Mouse (Mus musculus): ENCODE measurements around the gene Tnrc6c.
A peak's percentile ranks its signal among the peaks of the same experiment; 100 is the strongest.

Gene Tnrc6c

GRCm38 (mm10) chr11:117790286-117790685 lies 136.2 kb downstream of the Tnrc6c start:
- peak in 1 of 2 experiments; percentile 69 for DNase-seq (ENCODE audit: low spot score in 2 of 2)

GRCm38 (mm10) chr11:117790703-117791440 lies 136.8 kb downstream of the Tnrc6c start:
- DNase-seq (ENCODE audit: low spot score in 2 of 2), result no peak

GRCm38 (mm10) chr11:117791441-117791761 lies 137.3 kb downstream of the Tnrc6c start:
- no peak for DNase-seq (ENCODE audit: low spot score in 2 of 2)

GRCm38 (mm10) chr11:117792281-117792888 lies 138.3 kb downstream of the Tnrc6c start:
- no peak for DNase-seq (ENCODE audit: low spot score in 2 of 2)

- no peak for DNase-seq (ENCODE audit: low spot score in 2 of 2)
These were observed 140.0 kb downstream of the Tnrc6c start for GRCm38 (mm10) chr11:117794035-117794551.

GRCm38 (mm10) chr11:117796954-117797353 lies 142.9 kb downstream of the Tnrc6c start:
- DNase-seq (ENCODE audit: low spot score in 2 of 2), result no peak

GRCm38 (mm10) chr11:117797511-117798159 lies 143.5 kb downstream of the Tnrc6c start, which contains the start of gene 6030468B19Rik:
TSS of gene 6030468B19Rik (plus strand) at chr11:117797660.
- DNase-seq (ENCODE audit: low spot score in 2 of 2), result no peak

GRCm38 (mm10) chr11:117798160-117798541 lies 144.1 kb downstream of the Tnrc6c start:
- no peak for DNase-seq (ENCODE audit: low spot score in 2 of 2)

GRCm38 (mm10) chr11:117799174-117799573 lies 145.1 kb downstream of the Tnrc6c start:
- DNase-seq (ENCODE audit: low spot score in 2 of 2), result no peak

GRCm38 (mm10) chr11:117800038-117800437 lies 145.9 kb downstream of the Tnrc6c start:
- no peak for DNase-seq (ENCODE audit: low spot score in 2 of 2)

- DNase-seq (ENCODE audit: low spot score in 2 of 2), result no peak
These were observed 147.6 kb downstream of the Tnrc6c start for GRCm38 (mm10) chr11:117801650-117802049.

- no peak for DNase-seq (ENCODE audit: low spot score in 2 of 2)
These were observed 149.1 kb downstream of the Tnrc6c start for GRCm38 (mm10) chr11:117803166-117803688.

- DNase-seq (ENCODE audit: low spot score in 2 of 2), result no peak
These were observed 152.7 kb downstream of the Tnrc6c start for GRCm38 (mm10) chr11:117806781-117807180.

- no peak for DNase-seq (ENCODE audit: low spot score in 2 of 2)
These were observed 155.6 kb downstream of the Tnrc6c start, which contains the start of the genes Gm20708 and Syngr2 for GRCm38 (mm10) chr11:117809407-117810311. TSS of gene Gm20708 (plus strand) at chr11:117809668. TSS of gene Syngr2 (plus strand) at chr11:117809668.

GRCm38 (mm10) chr11:117810401-117811046 lies 156.4 kb downstream of the Tnrc6c start:
- peak in 1 of 2 experiments; percentile 70 for DNase-seq (ENCODE audit: low spot score in 2 of 2)
